Mouse (Mus musculus): Measurements from ENCODE around the gene Naa15. TPM values are rescaled to one million over a fixed set of nuclear protein-coding genes. Genes with fewer than 3 reads are reported as not detected.
A peak's percentile ranks its signal among the peaks of the same experiment; 100 is the strongest.

Gene Naa15
- polyA plus RNA-seq, 1 experiment from 2014 or later = 27.9 TPM

DNA sequence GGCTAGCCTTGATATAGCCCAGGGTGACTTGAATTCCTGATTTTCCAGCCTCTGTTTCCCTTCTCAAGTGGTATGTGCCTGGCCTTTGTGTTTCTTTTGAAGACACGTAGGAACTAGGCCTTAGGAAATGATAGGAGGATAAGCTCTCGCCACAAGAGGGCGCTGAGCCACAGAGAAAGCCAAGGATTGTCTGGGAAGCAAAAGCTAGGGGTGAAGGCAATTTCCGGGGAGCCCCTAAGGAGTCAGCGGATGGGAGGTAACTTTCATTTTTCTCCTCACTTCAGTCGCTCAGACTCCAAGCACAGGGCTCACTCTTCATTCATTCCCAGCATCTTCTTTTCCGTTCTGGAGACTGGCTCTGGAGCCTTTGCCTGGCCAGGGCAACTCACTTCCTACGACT, 96.0 kb downstream of the Naa15 start:
- H3K36me3 ChIP-seq (ENCODE audit: control insufficient read depth, insufficient read depth, low read length) = no peaks in the 10 kb centered on the region
- H3K4me3 ChIP-seq (ENCODE audit: low read length) = peak overlapping the region; percentile 21
- H3K27ac ChIP-seq (ENCODE audit: low read length) = no peak overlapping the region
- ATAC-seq = peak; percentile 69
- 28% methylated on average over 8 of the region's 8 CpGs for WGBS
- H3K9ac ChIP-seq (ENCODE audit: low read depth, low read length) = peak overlapping the region; percentile 45; the same call in 1 of the 2 replicates
- H3K4me1 ChIP-seq (ENCODE audit: control insufficient read depth, insufficient read depth, low read length) = no peaks in the 10 kb centered on the region
- H3K4me2 ChIP-seq (ENCODE audit: low read depth, low read length) = peak overlapping the region; percentile 33; the same call in 1 of the 2 replicates
- H3K9me3 ChIP-seq (ENCODE audit: control insufficient read depth, low read length) = no peaks in the 10 kb centered on the region
- no peaks in the 10 kb centered on the region for H3K27me3 ChIP-seq (replicated peaks; ENCODE audit: control insufficient read depth, insufficient read depth, low read length)

DNA sequence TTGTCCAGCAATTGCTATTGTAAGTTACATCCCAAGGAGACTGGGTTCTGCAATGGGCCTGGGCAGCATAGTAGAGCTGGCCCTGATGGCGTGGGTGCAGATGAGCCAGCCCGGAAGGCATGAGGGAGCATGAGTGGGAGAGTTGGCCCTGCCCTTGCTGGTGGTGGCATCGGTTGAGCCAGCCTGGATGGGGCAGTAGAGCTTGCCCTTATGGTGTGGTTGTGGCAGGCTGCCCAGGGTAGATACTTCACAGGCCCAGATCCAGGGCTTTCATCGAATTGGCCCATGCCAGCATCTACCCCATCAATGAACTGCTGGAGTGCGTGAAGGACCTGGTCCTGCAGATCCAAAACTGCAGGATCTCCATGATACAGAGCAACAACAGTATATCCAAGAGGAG, 97.0 kb downstream of the Naa15 start:
- Histone ChIP-seq H3K27ac (ENCODE audit: low read length) (no peak overlapping the region), H3K4me1 (ENCODE audit: control insufficient read depth, insufficient read depth, low read length) (no peaks in the 10 kb centered on the region), H3K4me3 (ENCODE audit: low read length) (no peak overlapping the region), H3K36me3 (ENCODE audit: control insufficient read depth, insufficient read depth, low read length) (no peaks in the 10 kb centered on the region), H3K9ac (ENCODE audit: low read depth, low read length) (no peak overlapping the region), H3K9me3 (ENCODE audit: control insufficient read depth, low read length) (no peaks in the 10 kb centered on the region), H3K4me2 (ENCODE audit: low read depth, low read length) (no peak overlapping the region), H3K27me3 (replicated peaks; ENCODE audit: control insufficient read depth, insufficient read depth, low read length) (no peaks in the 10 kb centered on the region)
- whole genome bisulfite sequencing = 96% methylated on average over 5 of the region's 5 CpGs
- ATAC-seq = no peak

DNA sequence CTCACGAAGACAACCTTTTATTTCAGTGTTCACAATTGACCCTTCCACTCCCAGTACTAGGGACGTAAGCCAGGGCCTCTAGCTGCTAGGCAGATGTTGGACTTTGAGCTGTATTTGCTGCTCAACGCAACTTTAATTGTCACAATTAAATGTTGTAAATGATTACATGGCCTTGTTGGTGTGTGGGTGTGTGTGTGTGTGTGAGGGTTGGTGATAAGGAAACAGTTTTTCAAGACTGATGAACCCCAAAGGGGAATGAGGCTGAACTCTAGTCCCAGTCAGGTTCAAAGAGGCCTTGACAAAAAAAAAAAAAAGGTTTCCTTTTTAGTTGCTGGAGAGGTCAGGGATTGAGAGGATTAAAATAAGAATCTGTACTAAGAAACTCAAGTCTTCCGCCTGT, 102.5 kb downstream of the Naa15 start:
- 57% methylated on average over 4 of the region's 4 CpGs for WGBS
- peak; percentile 81 for ATAC-seq

DNA sequence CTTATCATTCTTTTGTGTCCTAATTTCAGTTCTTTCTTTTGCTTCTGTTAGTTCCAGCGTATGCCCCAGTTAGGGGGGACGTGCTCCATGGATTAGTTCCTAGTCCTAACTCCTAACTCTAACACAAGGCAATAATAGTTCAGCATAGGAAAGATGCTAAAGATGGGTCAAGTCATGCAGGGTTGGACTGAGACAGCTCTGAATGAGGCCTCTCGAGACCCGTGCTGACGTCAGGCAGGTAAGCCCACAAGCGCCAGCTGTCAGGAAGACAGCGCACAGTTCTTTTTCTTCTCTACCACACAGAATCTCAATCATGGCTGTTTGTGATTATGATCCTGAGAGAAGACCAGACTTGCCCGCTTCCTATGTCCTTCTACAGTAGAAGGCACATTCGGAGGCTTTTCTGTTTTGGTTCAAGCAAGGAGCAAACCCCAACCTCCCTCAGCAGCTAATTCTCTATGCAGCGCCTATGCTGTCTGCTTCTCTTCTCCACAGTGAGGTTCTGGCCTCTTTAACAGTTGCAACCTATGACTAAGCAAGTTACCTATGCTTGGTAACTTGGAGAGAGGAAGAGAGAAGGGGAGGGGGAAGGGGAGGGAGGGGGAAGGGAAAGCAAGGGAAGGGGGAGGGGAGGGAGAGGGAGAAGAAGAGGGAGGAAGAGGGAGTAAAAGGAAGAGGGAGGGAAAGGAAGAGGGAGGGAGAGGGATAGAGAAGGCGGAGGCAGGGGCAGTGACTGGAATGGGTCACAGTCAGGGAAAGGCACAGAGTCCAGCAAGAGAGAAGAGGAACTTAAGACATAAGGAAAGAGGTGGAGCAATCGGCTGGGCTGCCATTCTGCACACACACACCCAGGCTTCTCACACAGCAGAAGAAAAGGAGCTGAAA, 103.2 kb downstream of the Naa15 start:
- no peaks in the 10 kb centered on the region for H3K9me3 ChIP-seq (ENCODE audit: control insufficient read depth, low read length)
- H3K27me3 ChIP-seq (replicated peaks; ENCODE audit: control insufficient read depth, insufficient read depth, low read length) = no peaks in the 10 kb centered on the region
- ATAC-seq = peak; percentile 85
- H3K4me3 ChIP-seq (ENCODE audit: low read length) = peak overlapping the region; percentile 25
- H3K9ac ChIP-seq (ENCODE audit: low read depth, low read length) = peak overlapping the region; percentile 46; the same call in 1 of the 2 replicates
- peaks cover 12% of the 10 kb centered on the region; the same call in 1 of the 2 replicates for H3K4me1 ChIP-seq (ENCODE audit: control insufficient read depth, insufficient read depth, low read length)
- WGBS = 60% methylated on average over 12 of the region's 12 CpGs
- H3K27ac ChIP-seq (ENCODE audit: low read length) = peak overlapping the region; percentile 96
- H3K36me3 ChIP-seq (ENCODE audit: control insufficient read depth, insufficient read depth, low read length) = 0 out of 2 replicates have a peak, but pooled peaks cover 1% of the 10 kb centered on the region
- peak overlapping the region; percentile 23 for H3K4me2 ChIP-seq (ENCODE audit: low read depth, low read length)

More for the DNA sequence above, 102.5 kb downstream of the Naa15 start:
- Histone ChIP-seq H3K4me1 (ENCODE audit: control insufficient read depth, insufficient read depth, low read length) (peaks cover 12% of the 10 kb centered on the region; the same call in 1 of the 2 replicates), H3K36me3 (ENCODE audit: control insufficient read depth, insufficient read depth, low read length) (no peaks in the 10 kb centered on the region), H3K4me3 (ENCODE audit: low read length) (no peak overlapping the region), H3K4me2 (ENCODE audit: low read depth, low read length) (no peak overlapping the region), H3K9ac (ENCODE audit: low read depth, low read length) (no peak overlapping the region), H3K27me3 (replicated peaks; ENCODE audit: control insufficient read depth, insufficient read depth, low read length) (no peaks in the 10 kb centered on the region), H3K9me3 (ENCODE audit: control insufficient read depth, low read length) (no peaks in the 10 kb centered on the region), H3K27ac (ENCODE audit: low read length) (peak overlapping the region; percentile 96)

DNA sequence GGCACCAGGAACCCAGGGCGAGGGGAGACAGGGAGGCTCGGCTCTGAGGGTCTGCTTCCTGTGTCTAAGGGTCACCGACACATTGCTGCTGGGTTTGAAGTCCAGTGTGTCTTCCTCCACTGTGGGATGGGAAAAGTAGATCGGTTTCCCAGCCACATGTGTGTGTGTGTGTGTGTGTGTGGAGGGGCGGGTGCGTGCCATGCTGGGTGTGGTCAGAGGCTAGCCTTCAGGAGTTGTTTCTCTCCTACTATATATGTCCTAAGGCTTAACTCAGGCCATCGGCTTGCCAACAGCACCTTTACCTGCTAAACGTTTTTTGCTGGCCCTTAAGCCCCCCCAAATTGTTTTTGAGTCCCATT, 103.8 kb downstream of the Naa15 start:
- Histone ChIP-seq H3K4me3 (ENCODE audit: low read length) (peak overlapping the region; percentile 25), H3K9ac (ENCODE audit: low read depth, low read length) (peak overlapping the region; percentile 46; the same call in 1 of the 2 replicates), H3K4me2 (ENCODE audit: low read depth, low read length) (peak overlapping the region; percentile 23), H3K27ac (ENCODE audit: low read length) (peak overlapping the region; percentile 96), H3K27me3 (replicated peaks; ENCODE audit: control insufficient read depth, insufficient read depth, low read length) (no peaks in the 10 kb centered on the region), H3K36me3 (ENCODE audit: control insufficient read depth, insufficient read depth, low read length) (peaks cover 7% of the 10 kb centered on the region; the same call in 1 of the 2 replicates), H3K4me1 (ENCODE audit: control insufficient read depth, insufficient read depth, low read length) (peaks cover 12% of the 10 kb centered on the region; the same call in 1 of the 2 replicates), H3K9me3 (ENCODE audit: control insufficient read depth, low read length) (no peaks in the 10 kb centered on the region)
- WGBS = 45% methylated on average over 8 of the region's 8 CpGs
- peak; percentile 68 for ATAC-seq

DNA sequence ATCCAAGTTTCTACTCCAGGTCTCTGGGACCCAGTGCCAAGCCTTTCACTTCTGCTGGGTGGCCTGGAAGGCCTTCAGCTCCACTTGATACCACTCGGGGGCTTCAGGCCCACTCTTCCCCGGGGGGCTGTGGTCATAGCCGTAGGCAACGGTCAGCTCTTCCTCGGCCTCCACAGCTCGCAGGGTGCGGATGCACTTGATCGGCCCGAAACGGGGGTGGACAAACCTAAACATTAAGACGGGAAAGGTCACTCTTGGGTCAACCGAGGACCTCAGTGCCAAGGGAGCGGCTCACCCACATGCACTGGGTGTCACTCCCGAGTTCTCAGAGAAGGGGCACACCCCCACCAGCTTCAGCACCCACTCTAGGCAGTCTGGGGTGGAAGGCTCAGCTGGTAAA, 106.3 kb downstream of the Naa15 start:
- peaks cover 18% of the 10 kb centered on the region for H3K36me3 ChIP-seq (ENCODE audit: control insufficient read depth, insufficient read depth, low read length)
- no peak overlapping the region for H3K27ac ChIP-seq (ENCODE audit: low read length)
- no peaks in the 10 kb centered on the region for H3K27me3 ChIP-seq (replicated peaks; ENCODE audit: control insufficient read depth, insufficient read depth, low read length)
- H3K9ac ChIP-seq (ENCODE audit: low read depth, low read length) = no peak overlapping the region
- no peak overlapping the region for H3K4me3 ChIP-seq (ENCODE audit: low read length)
- WGBS = 87% methylated on average over 14 of the region's 14 CpGs
- H3K4me1 ChIP-seq (ENCODE audit: control insufficient read depth, insufficient read depth, low read length) = peaks cover 12% of the 10 kb centered on the region; the same call in 1 of the 2 replicates
- no peak for ATAC-seq
- no peaks in the 10 kb centered on the region for H3K9me3 ChIP-seq (ENCODE audit: control insufficient read depth, low read length)
- H3K4me2 ChIP-seq (ENCODE audit: low read depth, low read length) = no peak overlapping the region

DNA sequence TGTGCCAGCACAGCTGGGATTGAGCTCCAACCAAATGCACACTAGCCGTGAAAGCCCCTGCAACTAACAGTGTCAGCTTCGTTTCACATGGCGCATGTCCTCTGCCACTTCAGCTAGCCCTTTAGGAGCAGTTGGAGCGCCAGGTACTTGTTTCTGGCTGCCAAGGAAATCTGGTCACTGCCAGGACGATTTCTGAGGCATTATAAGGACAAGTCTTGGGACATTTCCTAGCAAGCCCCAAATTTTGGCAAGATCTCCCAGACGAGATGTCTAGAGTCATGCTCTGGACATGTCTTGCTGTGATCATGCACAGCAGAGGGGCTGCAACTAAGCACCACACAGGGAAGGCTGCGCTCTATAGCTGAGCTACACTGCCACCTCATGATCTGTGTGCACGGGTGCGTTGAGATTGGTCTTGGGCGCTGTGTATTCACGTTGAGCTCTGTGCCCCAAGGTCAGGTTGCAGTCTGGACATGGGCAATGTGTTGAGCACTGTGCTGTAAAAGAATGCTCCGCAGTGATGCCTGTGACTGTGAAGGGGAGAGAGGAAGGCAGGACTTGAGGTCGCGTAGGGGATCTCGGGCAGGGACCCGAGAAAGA, 110.3 kb downstream of the Naa15 start:
- Histone ChIP-seq H3K36me3 (ENCODE audit: control insufficient read depth, insufficient read depth, low read length) (peaks cover 28% of the 10 kb centered on the region), H3K27me3 (replicated peaks; ENCODE audit: control insufficient read depth, insufficient read depth, low read length) (no peaks in the 10 kb centered on the region), H3K9ac (ENCODE audit: low read depth, low read length) (no peak overlapping the region), H3K4me1 (ENCODE audit: control insufficient read depth, insufficient read depth, low read length) (no peaks in the 10 kb centered on the region), H3K4me2 (ENCODE audit: low read depth, low read length) (no peak overlapping the region), H3K9me3 (ENCODE audit: control insufficient read depth, low read length) (no peaks in the 10 kb centered on the region), H3K4me3 (ENCODE audit: low read length) (no peak overlapping the region), H3K27ac (ENCODE audit: low read length) (no peak overlapping the region)
- 87% methylated on average over 16 of the region's 16 CpGs for WGBS
- no peak for ATAC-seq

Other genes starting within 250 kb of the Naa15 start
- 4.9 TPM in 2 replicates for gene Noct, start 190.7 kb upstream of the Naa15 start, polyA plus RNA-seq (2015; fragmentation: Nextera tagmentation; extraction: Ambion mirVana)
- 43.4 and 53.5 TPM in 2 replicates for gene Elf2, start 74.5 kb upstream of the Naa15 start, polyA plus RNA-seq (2015; fragmentation: Nextera tagmentation; extraction: Ambion mirVana)
- gene Mgarp, start 18.4 kb upstream of the Naa15 start, polyA plus RNA-seq (2015; fragmentation: Nextera tagmentation; extraction: Ambion mirVana) = 4.0 and 9.6 TPM in 2 replicates
- 906 and 911 TPM in 2 replicates for gene Ndufc1, start 6.2 kb upstream of the Naa15 start, polyA plus RNA-seq (2015; fragmentation: Nextera tagmentation; extraction: Ambion mirVana)
- 23.7 and 25.0 TPM in 2 replicates for gene Rab33b, start 68.8 kb downstream of the Naa15 start, polyA plus RNA-seq (2015; fragmentation: Nextera tagmentation; extraction: Ambion mirVana)
- 1.8 and 2.0 TPM in 2 replicates for gene Setd7, start 145.7 kb downstream of the Naa15 start, polyA plus RNA-seq (2015; fragmentation: Nextera tagmentation; extraction: Ambion mirVana)
- 49.8 and 61.7 TPM in 2 replicates for gene Mgst2, start 245.2 kb downstream of the Naa15 start, polyA plus RNA-seq (2015; fragmentation: Nextera tagmentation; extraction: Ambion mirVana)